In the genomic region with DNA sequence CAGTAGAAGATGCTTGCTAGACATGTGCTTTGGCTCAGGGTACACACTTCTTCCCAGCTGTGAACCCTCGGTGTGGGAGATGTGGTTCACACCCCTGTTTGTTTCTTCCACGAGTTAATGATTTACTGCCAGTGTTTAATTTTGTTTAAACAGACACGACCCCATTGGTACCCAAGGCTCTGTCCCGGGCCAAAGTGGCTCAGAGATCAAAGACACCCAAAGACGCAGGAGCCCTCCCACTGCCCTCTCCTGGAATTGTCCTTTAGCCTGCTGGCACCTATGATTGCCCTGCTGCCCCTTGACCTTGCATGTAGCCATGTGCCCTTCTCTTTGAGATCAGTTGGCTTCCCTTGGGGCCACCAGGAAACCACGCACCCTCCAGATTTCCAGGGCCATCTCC, we compare ENCODE assay signal across 25 mouse cellular contexts. TPM values are rescaled to one million over a fixed set of nuclear protein-coding genes. Genes with fewer than 3 reads are reported as not detected.
DNase-seq lines count a peak whose midpoint lies in the region; ATAC-seq and TF ChIP-seq lines count a peak whose summit lies in the region.
"Had no signal": no experiment of that assay in that cellular context is flagged by ENCODE, and none has a peak within 500 bp of the region (broad histone marks: within the 10 kb centered on the region; RNA-seq: fewer than 3 reads in every experiment).

No protein-coding gene starts in this region.

- TF ChIP-seq POLR2A in kidney, adult 2 months (IDR thresholded peaks at IDR 0.05; ENCODE audit: low read depth, low read length) = no peak

- H3K27ac ChIP-seq in kidney, embryonic 14.5 days (ENCODE audit: low read depth, low read length) = no peak overlapping the region
- no peak overlapping the region for H3K27ac ChIP-seq in kidney, adult 2 months (ENCODE audit: insufficient read depth, low read depth, low read length)
- no peak overlapping the region for H3K27ac ChIP-seq in liver, embryonic 14.5 days
- H3K27ac ChIP-seq: heart, embryonic 10.5 days; heart, embryonic 15.5 days; left cerebral cortex, adult 2 months; limb, embryonic 13.5 days; lung, embryonic 15.5 days; midbrain, embryonic 10.5 days; midbrain, embryonic 15.5 days had no signal

- no peak for ATAC-seq in kidney, embryonic 14.5 days (ENCODE audit: low FRiP score, low TSS enrichment)
- ATAC-seq in liver, embryonic 14.5 days (ENCODE audit: insufficient read depth) = peak; percentile 33; the same call in 1 of the 2 replicates
- no peak for ATAC-seq in erythroid progenitor cell, adult 5-6 weeks (replicated peaks; ENCODE audit: low FRiP score, poor library complexity, severe bottlenecking)
- ATAC-seq: forebrain, embryonic 14.5 days; hindbrain, embryonic 16.5 days; midbrain, embryonic 15.5 days had no signal

- TF ChIP-seq EP300 in liver, embryonic 14.5 days (IDR thresholded peaks at IDR 0.05; ENCODE audit: low read depth) = no peak

- WGBS in kidney, embryonic 14.5 days = 6% methylated on average over 6 of the region's 6 CpGs
- WGBS in kidney, adult 2 months = 17% methylated on average over 6 of the region's 6 CpGs
- WGBS in liver, embryonic 14.5 days (ENCODE audit: insufficient replicate concordance) = 44% methylated on average over 6 of the region's 6 CpGs

- no peak overlapping the region for H3K4me3 ChIP-seq in kidney, embryonic 14.5 days (ENCODE audit: low read length)
- H3K4me3 ChIP-seq in kidney, adult 2 months (ENCODE audit: insufficient read depth, low read depth, low read length) = no peak overlapping the region
- H3K4me3 ChIP-seq in liver, embryonic 14.5 days (ENCODE audit: insufficient read depth in 1 of 2, low read depth in 2 of 2, low read length in 2 of 2) = no peak overlapping the region
- H3K4me3 ChIP-seq: heart, embryonic 10.5 days; heart, embryonic 15.5 days; left cerebral cortex, adult 2 months; limb, embryonic 13.5 days; lung, embryonic 15.5 days; midbrain, embryonic 10.5 days; midbrain, embryonic 15.5 days had no signal

- no peaks in the 10 kb centered on the region; the same call in 1 of the 2 replicates for H3K4me1 ChIP-seq in kidney, embryonic 14.5 days (ENCODE audit: control insufficient read depth, insufficient read depth, low read length)
- peaks cover 4% of the 10 kb centered on the region; the same call in 1 of the 2 replicates for H3K4me1 ChIP-seq in kidney, adult 2 months (ENCODE audit: control insufficient read depth, insufficient read depth, low read length)
- peaks cover 0 to 7% of the 10 kb centered on the region in 2 experiments; a peak in 1 of 4 replicates for H3K4me1 ChIP-seq in liver, embryonic 14.5 days (replicated peaks; ENCODE audit: control insufficient read depth in 2 of 2, insufficient read depth in 2 of 2, low read length in 1 of 2)
- H3K4me1 ChIP-seq: heart, embryonic 10.5 days; heart, embryonic 15.5 days; limb, embryonic 13.5 days; lung, embryonic 15.5 days; midbrain, embryonic 15.5 days had no signal

- no peak overlapping the region for H3K9ac ChIP-seq in kidney, embryonic 14.5 days (ENCODE audit: low read depth, low read length)
- no peak overlapping the region for H3K9ac ChIP-seq in liver, embryonic 14.5 days (replicated peaks)
- H3K9ac ChIP-seq: heart, embryonic 15.5 days; limb, embryonic 13.5 days; lung, embryonic 15.5 days; midbrain, embryonic 15.5 days had no signal

- H3K36me3 ChIP-seq in kidney, embryonic 14.5 days (ENCODE audit: control insufficient read depth, insufficient read depth, low read length) = no peaks in the 10 kb centered on the region
- no peaks in the 10 kb centered on the region for H3K36me3 ChIP-seq in kidney, adult 2 months (ENCODE audit: control insufficient read depth, insufficient read depth, low read length)
- no peaks in the 10 kb centered on the region for H3K36me3 ChIP-seq in liver, embryonic 14.5 days (replicated peaks; ENCODE audit: control insufficient read depth, insufficient read depth, low read depth)
- H3K36me3 ChIP-seq: heart, embryonic 10.5 days; heart, embryonic 15.5 days; limb, embryonic 13.5 days; lung, embryonic 15.5 days; midbrain, embryonic 10.5 days; midbrain, embryonic 15.5 days had no signal

- no peak overlapping the region for H3K4me2 ChIP-seq in kidney, embryonic 14.5 days (replicated peaks; ENCODE audit: low read depth, low read length)
- H3K4me2 ChIP-seq in liver, embryonic 14.5 days (ENCODE audit: low read depth) = no peak overlapping the region
- H3K4me2 ChIP-seq: heart, embryonic 15.5 days; limb, embryonic 13.5 days; lung, embryonic 15.5 days; midbrain, embryonic 15.5 days had no signal

- no peaks in the 10 kb centered on the region for H3K9me3 ChIP-seq in kidney, embryonic 14.5 days (ENCODE audit: control insufficient read depth, low read length)
- no peaks in the 10 kb centered on the region for H3K9me3 ChIP-seq in liver, embryonic 14.5 days (ENCODE audit: control insufficient read depth, low read length)
- H3K9me3 ChIP-seq: heart, embryonic 10.5 days; heart, embryonic 15.5 days; limb, embryonic 13.5 days; lung, embryonic 15.5 days; midbrain, embryonic 10.5 days; midbrain, embryonic 15.5 days had no signal

- TF ChIP-seq CTCF in kidney, adult 2 months (conservative IDR thresholded peaks at IDR 0.05; ENCODE audit: insufficient read depth, insufficient read length, low read depth, low read length) = no peak
- TF ChIP-seq CTCF in liver, embryonic 14.5 days (IDR thresholded peaks at IDR 0.05; ENCODE audit: low read depth) = no peak

- peak; percentile 56 for DNase-seq in kidney, adult 11 months
- DNase-seq in kidney, adult 2 months = peak; percentile 79
- peak; percentile 20 for DNase-seq in kidney, postnatal 14 days
- DNase-seq in liver, embryonic 14.5 days (ENCODE audit: low read depth in 3 of 3, low spot score in 3 of 3) = no peak
- DNase-seq in lung, adult 18-20 months = no peak
- no peak for DNase-seq in thymus, postnatal 10 days (ENCODE audit: low spot score in 2 of 2)
- DNase-seq: adrenal gland, adult 8-10 months; cerebellum, adult 2 months; cerebellum, postnatal 14 days; gastrocnemius, postnatal 25 days; layer of hippocampus, adult 9-11 months; right cerebral cortex, postnatal 25 days; thymus, adult 18-20 months; thymus, postnatal 36 days had no signal

- no peaks in the 10 kb centered on the region for H3K27me3 ChIP-seq in kidney, embryonic 14.5 days (ENCODE audit: control insufficient read depth, insufficient read depth, low read length)
- H3K27me3 ChIP-seq in kidney, adult 2 months (replicated peaks; ENCODE audit: control insufficient read depth, insufficient read depth, low read length) = no peaks in the 10 kb centered on the region
- no peaks in the 10 kb centered on the region; the same call in 1 of the 2 replicates for H3K27me3 ChIP-seq in liver, embryonic 14.5 days (ENCODE audit: control insufficient read depth, insufficient read depth, low read length)
- H3K27me3 ChIP-seq: heart, embryonic 15.5 days; limb, embryonic 13.5 days; lung, embryonic 15.5 days; midbrain, embryonic 15.5 days had no signal

RNA-seq across cellular contexts. Expression of gene Znrf3, which starts 7.3 kb away (rescaled TPM):
- 20.6 and 21.1 TPM in 2 replicates for polyA plus RNA-seq in kidney, embryonic 14.5 days (2014; fragmentation: Nextera tagmentation; extraction: Ambion mirVana)
- 6.2 and 7.7 TPM in 2 replicates for polyA plus RNA-seq in kidney, adult 2 months (2012; rRNA removed)
- polyA plus RNA-seq in liver, embryonic 14.5 days (2012; rRNA removed) = 1.4 and 1.5 TPM in 2 replicates
- polyA plus RNA-seq in liver, embryonic 14.5 days (2014; fragmentation: Nextera tagmentation; extraction: Ambion mirVana) = 2.3 and 2.4 TPM in 2 replicates
- 1.4 and 2.1 TPM in 2 replicates for total RNA-seq in erythroid progenitor cell, adult 5-6 weeks (2015; ENCODE audit: low replicate concordance)
- total RNA-seq in erythroid progenitor cell, adult 5-6 weeks (2017; ENCODE audit: low replicate concordance) = 0.39 and 1.1 TPM in 2 replicates

Comparison
In these comparisons a context has a peak if more than half of its experiments do, and no peak if none do; other contexts are left out.
1. DNase-seq: peak in kidney, adult 11 months (single experiment), kidney, adult 2 months (single experiment) and kidney, postnatal 14 days (single experiment); none in liver, embryonic 14.5 days (0 of 3), lung, adult 18-20 months (0 of 2) and thymus, postnatal 10 days (0 of 2).